Mouse (Mus musculus) layer of hippocampus, postnatal 25 days (tissue): ENCODE measurements at regions not wholly inside any gene's neighbourhood (a gene's known extent, or its start where the extent isn't known, plus 50 kb on each side); places are given as distances from the start of the nearest gene placed in this dataset.

Experiments used
- DNase-seq, 2 experiments: peaks; one replicate each; pipeline ENCODE4 v3.0.0; 2022; ENCODE audit warnings: mixed read lengths in 2 of 2, low spot score in 1 of 2; ENCODE audit errors: extremely low spot score in 1 of 2

DNA sequence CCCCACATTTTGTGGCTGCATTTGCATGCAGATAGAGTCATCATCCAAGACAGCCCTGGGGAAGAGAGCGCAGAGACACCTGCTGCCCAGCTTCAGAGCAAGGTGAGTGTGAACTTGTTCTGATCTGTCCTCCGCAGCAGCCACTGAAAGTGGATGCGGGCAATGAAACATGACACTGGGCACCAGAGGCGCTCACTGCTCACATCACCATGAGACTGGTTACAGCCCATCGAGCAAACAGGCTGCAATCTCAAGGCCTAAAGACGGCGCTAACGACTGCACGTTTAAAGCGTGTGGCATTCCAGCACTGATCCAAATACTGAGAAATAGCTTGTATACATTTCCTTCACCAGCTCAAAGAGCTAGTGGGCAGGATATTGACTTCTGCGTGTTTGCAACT, 65.8 kb downstream of the Barhl2 start:
- DNase-seq: no peak

DNA sequence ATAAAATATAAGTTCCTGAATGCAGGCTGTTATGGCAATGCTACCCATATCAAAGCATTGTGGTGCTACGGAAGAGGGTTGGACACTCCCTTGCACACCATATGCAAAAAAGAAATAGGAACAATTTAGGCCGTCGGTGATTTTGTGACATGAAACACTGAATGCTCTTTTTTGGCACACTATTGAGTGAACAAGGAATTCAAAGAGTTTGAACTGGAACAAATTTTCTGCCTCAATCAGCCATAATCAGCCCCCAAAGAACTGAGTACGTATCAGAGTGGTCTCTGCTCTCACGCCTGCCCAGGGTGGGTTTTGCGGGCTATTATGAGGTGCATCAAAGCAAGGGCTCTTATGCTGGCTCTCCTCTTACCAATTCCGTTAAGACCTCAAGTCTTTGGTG, 71.3 kb downstream of the Barhl2 start:
- no peak for DNase-seq

DNA sequence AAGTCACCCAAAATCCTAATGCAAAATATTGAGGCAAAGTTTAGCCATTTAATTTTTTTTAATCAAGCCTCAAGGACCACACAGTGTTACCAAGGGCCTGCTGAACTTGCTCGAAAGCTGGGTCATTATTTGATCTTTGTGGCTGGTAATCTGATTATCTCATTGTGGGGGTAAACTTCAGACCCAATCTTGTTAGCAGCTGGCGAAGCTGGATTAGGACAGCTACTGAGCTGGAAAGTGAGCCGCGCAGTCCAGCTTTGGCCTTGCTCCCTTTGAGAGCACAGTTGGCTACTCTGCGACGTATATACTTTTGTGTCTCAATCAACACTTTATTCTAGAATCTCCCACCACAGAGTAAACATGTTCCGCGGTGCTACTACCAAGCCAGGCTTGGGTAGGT, 72.1 kb downstream of the Barhl2 start:
- DNase-seq: no peak

DNA sequence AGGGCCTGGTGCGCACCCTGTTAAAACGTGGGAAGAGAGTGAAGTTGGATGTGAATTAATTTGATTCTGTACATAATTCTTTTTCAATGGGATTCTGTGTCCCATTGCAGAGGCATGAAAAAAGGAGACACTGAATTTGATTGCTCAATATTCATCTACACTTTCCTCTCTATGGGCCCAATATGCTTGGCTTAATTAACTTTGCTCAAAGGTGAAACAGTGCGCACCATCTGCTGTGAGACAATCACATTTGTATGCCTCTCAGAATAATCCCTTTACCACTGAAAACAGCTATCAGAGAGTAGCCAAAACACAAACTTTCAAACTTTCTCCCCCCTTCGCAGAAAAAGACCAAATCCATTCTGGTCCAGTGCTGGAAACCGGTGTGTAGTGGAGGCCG, 72.7 kb downstream of the Barhl2 start:
- DNase-seq: no peak

DNA sequence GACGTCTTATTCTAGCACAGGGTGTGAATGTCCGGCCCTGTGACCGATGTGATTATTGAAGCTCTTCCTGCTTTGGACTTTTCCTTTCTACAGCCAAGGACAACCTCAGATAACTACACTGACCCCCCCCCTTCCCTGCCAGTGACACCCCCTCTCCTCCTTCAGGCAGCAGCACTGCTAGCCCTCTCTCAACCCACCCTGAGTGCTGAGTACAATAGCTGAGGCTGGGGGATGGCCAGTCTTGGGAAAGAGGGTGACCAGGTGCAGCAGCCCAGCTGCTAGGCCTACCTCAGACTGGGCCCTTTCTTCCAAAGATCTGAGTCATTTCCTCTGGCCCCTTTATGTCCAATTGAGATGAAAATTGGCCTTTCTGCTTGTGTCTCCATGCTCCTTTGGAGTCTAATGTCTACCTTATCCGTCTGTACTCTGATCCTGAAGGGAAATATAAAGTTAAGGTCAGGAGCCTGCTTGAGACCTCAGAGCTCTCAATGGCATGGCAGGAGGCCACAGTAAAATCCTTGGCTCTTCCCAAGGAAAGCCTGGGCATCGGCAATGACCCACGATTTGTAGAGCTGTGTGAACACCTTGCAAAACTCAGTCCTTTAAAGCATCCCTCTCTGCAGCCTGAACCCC, 73.7 kb downstream of the Barhl2 start:
- no peak for DNase-seq

DNA sequence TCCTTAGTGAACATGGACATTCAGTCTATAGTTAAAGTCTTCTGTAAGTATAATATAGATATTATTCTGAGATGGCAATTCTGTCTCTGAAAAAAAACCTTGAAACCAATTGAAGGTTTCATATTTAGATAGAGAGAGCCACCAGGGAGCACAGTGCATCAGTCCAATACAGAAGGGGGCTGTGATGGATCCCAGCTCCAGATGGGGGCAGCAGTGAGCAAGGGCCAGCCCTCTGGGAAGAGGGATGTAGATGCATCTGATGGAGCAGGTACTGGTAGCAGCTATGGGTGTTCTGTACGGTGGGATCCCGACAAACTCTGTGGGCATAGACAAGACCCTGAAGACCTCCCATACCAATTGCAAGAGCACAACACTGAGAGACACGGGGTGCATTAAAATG, 76.0 kb downstream of the Barhl2 start:
- no peak for DNase-seq

DNA sequence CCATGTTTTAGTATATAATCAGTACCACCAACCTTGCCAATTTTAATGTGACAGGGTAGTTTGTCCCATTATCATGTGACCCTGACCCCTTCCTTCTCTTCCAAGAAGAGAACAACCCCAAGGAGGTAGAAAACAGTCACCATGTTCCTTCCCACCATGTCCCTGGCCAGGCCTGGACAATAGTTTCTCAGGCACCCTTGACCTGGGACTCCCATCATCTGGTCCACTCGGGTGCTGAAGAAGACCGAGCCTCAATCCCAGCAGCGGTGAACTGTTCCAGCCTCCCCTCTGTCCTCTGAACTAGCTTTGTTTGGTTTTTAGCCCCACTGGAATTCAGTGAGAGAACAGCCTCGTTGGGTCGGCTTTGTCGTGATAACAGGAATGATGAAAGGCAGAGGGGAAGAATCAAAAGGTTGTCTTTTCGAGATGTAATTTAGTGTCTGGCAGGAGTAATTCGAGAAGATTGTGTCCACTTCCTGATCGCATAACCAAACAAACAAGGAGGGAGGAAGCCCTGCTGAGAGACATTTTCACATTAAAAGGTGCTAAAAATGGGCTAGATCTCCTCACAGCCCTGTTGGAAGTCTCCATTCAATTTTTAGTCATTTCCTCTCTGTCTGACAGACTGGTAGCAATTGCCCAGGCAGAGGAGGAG, 77.2 kb downstream of the Barhl2 start:
- no peak for DNase-seq

DNA sequence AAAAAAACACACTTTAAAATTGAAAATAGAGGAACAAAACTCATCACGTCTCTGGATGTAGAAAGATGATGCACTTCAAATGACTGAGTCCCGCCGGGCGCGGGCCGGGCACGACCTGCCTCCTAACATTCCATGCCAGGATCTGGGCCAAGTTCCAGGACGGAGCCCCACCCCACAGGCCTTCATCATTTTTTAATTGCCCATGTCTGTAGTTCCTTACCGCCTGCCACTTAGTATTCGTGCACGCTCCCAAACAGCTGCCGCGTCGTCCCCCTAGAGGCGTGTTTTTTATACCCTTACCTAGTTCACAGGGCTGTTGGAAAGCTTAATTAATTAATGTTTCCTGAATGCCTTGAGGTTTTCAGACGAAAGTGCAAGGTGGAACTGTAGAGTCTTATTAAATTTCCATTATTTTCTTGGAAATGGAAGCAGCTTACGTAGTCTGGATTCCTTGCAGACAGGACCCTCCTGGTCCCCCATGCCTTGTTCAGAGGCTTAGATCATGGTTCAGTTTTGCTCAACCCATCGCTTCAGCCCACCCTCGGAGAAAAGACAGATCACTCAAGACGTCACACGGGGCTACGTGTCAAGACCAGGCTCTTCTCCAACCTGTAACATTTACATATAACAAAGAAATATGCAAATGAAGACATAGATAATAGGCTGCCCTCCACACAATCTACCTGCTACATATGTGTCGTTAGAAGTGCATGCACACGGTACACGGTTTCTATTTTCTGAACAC, 81.0 kb downstream of the Barhl2 start:
- no peak for DNase-seq

DNA sequence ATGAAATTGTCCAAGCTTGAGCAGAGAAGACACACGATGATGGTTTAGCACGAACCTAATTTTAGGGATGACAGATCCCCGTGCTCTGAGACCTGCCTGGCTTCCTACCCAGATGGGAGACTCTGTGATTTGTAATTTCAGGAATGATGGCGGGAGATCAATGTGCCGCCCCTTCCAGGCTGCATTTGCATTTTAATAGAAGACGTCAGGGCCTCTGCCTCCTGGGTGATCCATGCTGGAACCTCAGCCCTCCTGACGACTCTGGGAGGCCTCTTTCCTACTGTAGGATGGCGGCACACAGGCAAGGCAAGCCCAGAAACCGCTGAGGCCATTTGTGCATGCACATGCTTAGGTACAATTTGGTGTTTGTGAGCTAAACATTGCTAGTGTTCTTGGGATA, 90.1 kb downstream of the Barhl2 start:
- DNase-seq: no peak

DNA sequence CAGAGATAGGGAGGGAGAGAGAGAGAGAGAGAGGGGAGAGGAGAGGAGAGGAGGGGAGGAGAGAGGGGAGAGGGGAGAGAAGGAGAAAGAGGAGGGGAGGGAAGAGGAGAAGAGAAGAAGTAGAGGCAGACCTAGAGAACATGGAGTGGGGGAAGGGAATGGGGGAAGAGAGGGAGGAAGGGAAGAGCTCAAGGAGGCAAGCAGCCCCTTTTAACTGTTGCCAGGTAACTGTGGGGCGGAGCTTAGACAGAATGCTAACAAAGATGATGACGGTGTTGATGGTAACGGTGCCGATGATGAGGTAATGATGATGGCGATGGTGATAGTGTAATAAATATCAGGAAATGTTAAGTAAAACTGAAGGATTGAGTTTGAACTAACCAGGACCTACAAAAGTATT, 90.7 kb downstream of the Barhl2 start:
- DNase-seq: no peak

DNA sequence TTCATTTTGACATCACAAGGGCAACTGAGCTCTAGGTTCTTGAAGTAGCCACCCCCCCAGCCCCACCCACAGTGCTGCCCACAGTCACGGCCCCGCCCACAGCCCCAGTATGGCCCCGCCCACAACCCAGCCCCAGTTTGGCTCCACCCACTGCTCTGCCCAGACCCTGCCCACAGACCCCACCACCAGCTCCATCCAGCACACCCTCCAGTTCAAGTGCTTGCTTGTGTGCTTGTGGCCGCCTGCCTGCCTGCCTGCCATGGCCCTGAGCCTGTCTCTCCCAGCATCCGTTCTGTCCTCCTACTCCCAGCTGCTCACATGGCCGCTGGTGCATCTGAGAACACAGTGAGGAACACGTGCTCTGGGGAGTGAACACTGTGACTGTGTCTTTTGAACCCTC, 92.0 kb downstream of the Barhl2 start:
- no peak for DNase-seq

DNA sequence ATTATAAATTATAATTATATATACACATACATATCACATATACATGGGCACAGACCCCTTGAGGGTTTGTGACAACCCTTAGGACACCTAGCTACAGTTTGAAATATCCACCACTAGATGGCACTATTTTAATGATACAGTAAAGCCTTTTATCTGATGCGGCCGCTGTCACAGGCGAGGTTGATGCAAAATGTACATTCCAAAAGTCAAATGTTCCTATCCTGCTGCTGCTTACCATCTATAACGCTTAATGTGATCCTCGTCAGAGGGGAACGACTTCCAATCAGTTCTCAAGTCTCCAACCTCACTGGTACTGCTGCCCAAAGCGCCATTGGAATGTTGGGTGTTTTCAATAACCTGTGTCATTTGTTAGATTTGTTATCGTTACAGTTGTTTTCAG, 92.9 kb downstream of the Barhl2 start:
- no peak for DNase-seq

DNA sequence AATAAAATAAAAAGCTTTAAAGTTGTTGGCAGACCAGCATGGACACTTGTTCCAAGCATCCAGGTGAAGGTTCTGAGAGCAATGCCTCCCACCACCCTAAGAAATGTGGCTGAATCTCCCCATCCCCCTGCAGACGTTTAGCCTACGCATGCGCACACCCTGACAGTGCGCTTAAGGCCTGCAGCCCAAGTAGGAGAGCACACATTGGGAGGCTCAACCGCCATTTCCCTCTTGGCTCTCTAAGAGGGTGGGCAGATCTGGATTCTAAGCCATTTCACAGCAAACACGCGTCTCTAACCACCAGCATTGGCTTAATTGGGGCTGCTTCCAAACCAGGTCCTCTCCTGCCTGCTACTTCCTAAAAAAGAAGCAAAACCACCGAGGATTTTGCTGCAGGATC, 106.6 kb downstream of the Barhl2 start:
- DNase-seq: no peak

DNA sequence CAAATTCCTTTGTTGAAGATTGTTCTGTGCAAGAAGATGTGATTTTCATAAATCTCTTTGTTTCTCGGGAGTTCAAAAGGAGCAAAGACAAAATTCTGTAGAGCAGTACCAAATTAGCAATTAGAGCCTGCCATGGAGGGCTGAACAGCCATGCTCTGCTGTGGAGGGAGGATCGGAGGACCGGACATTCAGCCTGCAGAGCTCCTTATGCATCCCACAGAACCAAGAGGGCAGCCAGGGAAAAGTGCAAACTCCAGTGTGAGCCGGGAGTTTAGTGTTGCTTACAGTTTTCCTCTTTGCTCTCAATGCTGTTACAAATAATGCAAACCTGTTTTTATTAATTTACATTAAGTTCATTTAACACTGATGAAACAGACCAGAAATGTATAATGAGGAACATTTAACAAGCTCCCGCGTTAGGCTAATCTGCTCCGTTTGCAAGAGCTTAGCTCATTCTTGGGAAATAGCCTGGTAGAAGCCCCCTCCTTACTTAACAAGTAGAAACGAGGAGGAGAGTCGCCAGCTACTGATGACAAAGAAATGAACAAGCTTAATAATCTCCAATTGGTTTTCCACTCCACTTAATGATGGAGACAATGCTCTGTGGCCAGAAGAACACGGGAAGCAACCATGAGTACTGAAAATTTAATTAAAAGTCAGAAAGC, 108.0 kb downstream of the Barhl2 start:
- no peak for DNase-seq

DNA sequence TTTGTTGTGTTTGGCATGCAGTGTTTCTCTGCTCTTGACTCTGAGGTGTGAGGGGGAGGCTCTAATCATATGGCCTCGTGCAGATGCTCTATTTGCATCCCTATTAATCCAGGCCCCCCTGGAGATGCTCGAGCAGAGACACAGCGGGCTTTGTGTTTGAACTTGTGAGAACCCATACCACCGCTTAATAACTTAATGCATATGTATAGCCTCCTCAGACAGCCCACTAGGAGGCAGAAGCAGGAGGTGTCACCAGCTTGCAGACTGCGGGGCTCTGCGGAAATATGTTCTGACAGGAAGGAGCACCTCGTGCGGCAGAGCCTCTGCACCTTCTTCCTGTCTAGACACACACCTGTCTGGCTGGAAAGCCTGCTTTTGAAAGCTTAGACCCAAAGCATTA, 113.7 kb downstream of the Barhl2 start:
- no peak for DNase-seq

DNA sequence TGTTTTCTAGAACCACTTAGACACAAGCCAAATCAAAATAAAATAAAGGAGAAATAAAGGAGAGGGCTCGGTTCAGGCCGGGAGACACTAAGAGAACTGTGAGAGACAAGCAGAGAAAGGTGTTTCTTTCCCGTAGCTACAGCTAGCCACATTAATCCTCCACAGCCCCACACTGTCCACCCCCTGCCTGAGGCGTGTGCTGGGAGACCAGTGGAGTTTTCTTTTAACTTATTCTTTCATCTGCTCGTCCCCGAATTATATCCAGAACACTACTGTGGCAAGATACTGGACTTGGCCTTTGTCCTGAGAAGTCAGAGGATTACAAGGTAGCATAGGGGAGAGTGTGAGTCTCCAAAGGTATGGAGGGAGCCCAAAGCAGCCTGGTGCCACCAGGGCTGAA, 114.4 kb downstream of the Barhl2 start:
- DNase-seq: no peak

DNA sequence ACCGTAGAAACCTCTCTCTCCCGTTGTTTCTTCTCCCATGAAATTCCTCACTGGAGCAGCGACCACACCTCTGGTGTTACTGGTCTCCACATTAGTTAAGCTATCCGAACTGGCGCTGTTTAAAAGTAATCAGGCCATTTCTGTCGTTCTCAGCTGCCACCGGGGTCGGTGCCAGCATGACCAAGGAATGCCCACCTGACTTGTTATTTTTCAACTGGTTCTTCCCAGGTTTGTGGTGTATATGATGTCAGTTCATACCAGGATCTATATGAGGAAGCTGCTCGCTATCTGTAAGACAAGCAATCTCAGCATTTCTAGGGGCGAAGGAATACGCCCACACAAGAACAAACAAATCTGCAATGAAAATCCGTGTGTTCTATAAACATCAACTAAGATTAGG, 116.6 kb downstream of the Barhl2 start:
- no peak for DNase-seq

DNA sequence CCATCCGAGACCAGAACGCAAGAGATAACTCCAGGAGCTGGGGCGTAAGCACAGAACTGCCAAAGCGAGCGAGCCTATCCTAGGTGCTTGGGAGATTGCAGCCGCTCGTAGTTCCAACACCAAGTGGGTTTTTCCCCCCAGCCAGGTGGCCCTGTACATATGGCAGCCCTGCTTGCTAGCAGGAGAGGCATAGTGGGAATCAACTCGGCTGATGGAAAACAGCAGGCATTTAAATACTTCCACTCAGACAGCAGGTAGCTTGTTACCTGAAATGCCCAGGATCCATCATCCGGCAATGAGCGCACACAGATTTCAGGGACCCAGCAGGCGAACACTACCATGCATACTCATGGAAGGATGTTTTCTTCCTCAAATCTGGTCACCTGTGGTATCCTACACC, 122.3 kb downstream of the Barhl2 start:
- DNase-seq: no peak

DNA sequence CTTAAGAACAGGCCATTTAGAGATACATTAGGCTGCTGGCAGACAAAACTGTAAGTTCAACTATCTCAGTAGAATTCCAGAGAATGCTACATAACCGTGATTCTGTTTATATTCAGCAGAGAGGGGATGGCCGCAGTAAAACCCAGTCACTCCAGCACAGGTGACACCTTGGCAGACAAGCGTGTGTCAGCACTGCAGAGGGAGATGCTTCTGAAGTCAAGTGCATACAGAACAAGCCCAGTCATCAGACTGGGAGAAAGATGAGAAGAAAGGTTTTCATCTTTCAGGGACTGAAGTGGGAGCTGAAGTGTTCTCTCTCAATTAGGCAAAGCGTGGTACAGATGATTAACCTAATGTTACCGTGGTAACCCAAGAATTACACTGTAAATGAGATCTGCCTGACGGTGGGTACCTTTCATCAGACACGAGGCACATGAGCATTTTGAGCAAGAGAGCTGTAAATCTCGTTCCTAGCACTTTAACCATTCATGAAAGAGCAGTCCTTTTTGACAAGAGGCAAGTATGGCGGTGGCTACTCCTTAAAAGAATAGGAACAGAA, 130.3 kb downstream of the Barhl2 start:
- DNase-seq: no peak

DNA sequence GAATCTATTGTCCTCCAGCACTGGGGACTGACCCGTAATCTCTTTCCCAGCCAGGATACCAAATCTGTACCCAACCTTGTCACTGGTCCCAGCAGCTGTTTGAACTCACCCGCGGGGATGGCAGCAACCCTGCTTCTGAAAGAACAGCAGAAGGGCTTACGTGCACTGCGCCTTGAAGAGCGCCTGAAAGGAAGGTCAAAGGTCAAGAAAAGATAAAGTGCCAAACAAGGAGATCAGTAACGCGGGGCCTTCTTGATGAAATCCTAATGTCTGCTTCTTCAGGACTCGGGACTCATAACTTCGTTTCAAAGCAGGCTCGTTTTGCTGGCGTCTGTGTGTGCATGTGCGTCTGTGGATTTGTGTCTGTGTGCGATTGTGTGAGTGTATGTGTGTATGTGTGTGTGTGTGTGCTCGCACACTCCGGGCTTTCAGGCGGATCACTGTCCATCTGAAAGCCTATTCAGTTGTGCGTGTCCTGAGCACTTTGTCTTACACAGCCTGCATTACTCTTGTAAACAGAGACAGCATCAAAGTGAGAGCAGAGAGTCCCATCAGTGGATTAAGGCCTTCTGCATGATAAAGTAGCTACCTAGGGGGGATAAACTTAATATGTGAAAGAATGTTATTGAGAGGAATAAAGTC, 135.3 kb downstream of the Barhl2 start:
- no peak for DNase-seq

DNA sequence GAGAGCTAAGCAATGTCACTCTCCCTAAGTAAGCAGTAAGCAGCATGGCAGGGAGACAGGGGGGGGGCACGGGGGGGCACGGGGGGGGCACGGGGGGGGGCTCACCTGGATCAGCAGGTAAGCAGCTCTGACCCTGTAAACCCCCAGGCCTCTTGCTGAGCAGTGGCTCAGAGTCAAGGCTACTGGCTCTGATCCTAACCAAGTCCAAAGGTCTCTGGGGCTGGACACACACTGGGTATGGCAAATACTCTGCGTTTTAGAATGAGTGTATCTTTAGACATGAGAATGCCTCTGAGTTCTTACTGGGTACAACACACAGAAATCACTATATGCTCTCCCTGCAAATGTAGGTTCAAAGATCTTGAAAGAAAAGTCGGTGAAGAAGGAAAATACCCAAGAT, 136.5 kb downstream of the Barhl2 start:
- no peak for DNase-seq
